Mouse (Mus musculus) forebrain, embryonic 13.5 days (tissue): ENCODE measurements around the gene Lgalsl. TPM values are rescaled to one million over a fixed set of nuclear protein-coding genes. Genes with fewer than 3 reads are reported as not detected.

Experiments
- ATAC-seq: fragments of 200-750 bp; cut with Nextera tagmentation; 2 replicates; pipeline ENCODE4 v1.8.0; 2017
- H3K27ac ChIP-seq: fragments of 300-500 bp; sonication (generic); 2 replicates; pipeline ENCODE4 v1.5.1; 2015; ENCODE audit warnings: inconsistent platforms, mild to moderate bottlenecking, moderate library complexity
- H3K27me3 ChIP-seq: fragments of 300-500 bp; sonication (generic); 2 replicates; pipeline ENCODE4 v1.6.1; 2015; ENCODE audit warnings: mild to moderate bottlenecking, inconsistent platforms
- H3K36me3 ChIP-seq: fragments of 300-500 bp; sonication (generic); 2 replicates; pipeline ENCODE4 v1.6.1; 2015; ENCODE audit warnings: mild to moderate bottlenecking, inconsistent platforms; ENCODE audit not compliant: poor library complexity, severe bottlenecking
- H3K4me1 ChIP-seq: fragments of 300-500 bp; sonication (generic); 2 replicates; pipeline ENCODE4 v1.6.1; 2015; ENCODE audit warnings: inconsistent platforms
- H3K4me2 ChIP-seq: fragments of 300-500 bp; sonication (generic); 2 replicates; pipeline ENCODE4 v1.6.1; 2015; ENCODE audit warnings: inconsistent platforms, mild to moderate bottlenecking, moderate library complexity
- H3K4me3 ChIP-seq: fragments of 300-500 bp; sonication (generic); 2 replicates; pipeline ENCODE4 v1.5.1; 2015; ENCODE audit warnings: mild to moderate bottlenecking, inconsistent platforms
- H3K9ac ChIP-seq: fragments of 300-500 bp; sonication (generic); 2 replicates; pipeline ENCODE4 v1.6.1; 2015; ENCODE audit warnings: mild to moderate bottlenecking, inconsistent platforms
- H3K9me3 ChIP-seq: fragments of 300-500 bp; sonication (generic); replicated peaks from 2 replicates; pipeline ENCODE4 v1.6.1; 2016; ENCODE audit warnings: inconsistent platforms
- WGBS: fragments of 180-500 bp; shearing (Covaris S2); methylation state at CpG from one replicate; pipeline ENCODE4 v1.1.7; 2015; 5-methylcytosine and 5-hydroxymethylcytosine counted together
- polyA plus RNA-seq: library from polyadenylated mRNA; unstranded; fragments of >200 nt; fragmentation: Nextera tagmentation; extraction: Ambion mirVana; gene quantifications from 2 replicates; pipeline ENCODE4 v1.2.1, GENCODE M21; 2015

Gene Lgalsl
- polyA plus RNA-seq, 1 experiment from 2014 or later, result 45.4 TPM

DNA sequence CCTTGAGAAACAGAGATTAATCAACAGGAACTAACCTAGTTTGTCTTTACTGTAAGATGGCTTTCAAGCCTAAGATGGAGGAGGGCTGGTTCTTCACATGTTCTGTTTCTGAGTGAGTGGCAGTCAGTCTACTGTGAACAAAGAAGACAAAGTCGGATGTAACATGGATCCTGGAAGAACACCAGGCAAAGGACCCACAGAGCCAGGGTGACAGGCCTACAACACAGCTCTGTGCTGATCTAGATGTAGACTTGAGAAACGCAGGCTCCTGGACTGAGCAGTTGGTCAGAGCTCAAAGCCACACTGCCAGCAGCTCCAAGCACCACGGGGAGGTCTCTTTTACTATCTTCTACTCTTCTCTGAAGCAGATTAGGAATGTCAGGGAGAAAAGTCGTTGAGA lies 37.2 kb downstream of the Lgalsl start:
- H3K27me3 ChIP-seq, result no peaks in the 10 kb centered on the region
- H3K4me3 ChIP-seq, result no peak overlapping the region
- WGBS, result 71% methylated on average over 4 of the region's 4 CpGs
- no peak overlapping the region for H3K9ac ChIP-seq
- H3K9me3 ChIP-seq, result 0 out of 2 replicates have a peak, but pooled peaks cover 3% of the 10 kb centered on the region
- H3K4me2 ChIP-seq, result no peak overlapping the region
- no peak overlapping the region for H3K27ac ChIP-seq
- no peaks in the 10 kb centered on the region for H3K36me3 ChIP-seq
- no peak for ATAC-seq
- H3K4me1 ChIP-seq, result peaks cover 5% of the 10 kb centered on the region; the same call in 1 of the 2 replicates

DNA sequence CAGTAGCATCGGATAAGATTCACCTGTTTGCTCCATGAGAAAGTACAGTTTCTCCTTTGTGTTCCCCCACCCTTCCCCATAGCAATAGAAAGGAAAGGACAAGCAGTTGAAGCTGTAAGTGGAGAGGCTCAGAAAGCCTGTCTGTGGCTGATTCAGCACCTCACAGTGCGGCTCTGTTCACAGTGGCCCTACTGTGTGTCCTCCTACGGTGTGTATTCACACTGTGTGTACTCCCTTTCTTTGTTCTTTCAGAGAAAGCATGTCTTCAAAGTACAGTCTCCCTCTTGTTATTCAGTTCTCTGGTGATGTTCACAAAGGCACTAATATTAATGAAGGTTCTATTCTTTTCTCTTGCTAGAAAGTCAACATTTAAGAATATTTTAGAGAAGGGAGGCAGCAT lies 38.2 kb downstream of the Lgalsl start:
- Histone ChIP-seq H3K4me2 (no peak overlapping the region), H3K9ac (no peak overlapping the region), H3K36me3 (no peaks in the 10 kb centered on the region), H3K27ac (no peak overlapping the region), H3K27me3 (no peaks in the 10 kb centered on the region), H3K4me1 (peaks cover 5% of the 10 kb centered on the region; the same call in 1 of the 2 replicates), H3K9me3 (no peaks in the 10 kb centered on the region), H3K4me3 (no peak overlapping the region)
- 79% methylated on average over 3 of the region's 3 CpGs for WGBS
- ATAC-seq, result no peak

DNA sequence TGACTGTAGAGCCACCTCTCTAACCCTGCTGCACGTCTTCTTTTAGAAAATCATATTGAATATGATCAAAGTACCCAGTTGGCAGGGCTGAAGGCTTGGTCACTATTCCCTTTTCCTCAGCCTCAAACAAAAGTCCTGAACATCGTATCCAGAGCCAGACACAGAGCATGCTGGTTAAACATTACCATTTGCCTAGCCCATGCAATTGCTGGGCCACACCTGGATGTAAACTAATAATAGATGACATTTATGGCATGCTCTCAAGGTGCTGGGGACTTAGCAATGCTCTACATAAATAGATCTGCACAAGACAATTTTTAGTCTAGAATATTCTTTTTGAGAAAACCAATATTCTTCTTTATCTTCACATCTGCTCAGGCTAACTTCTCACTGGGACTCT lies 39.5 kb downstream of the Lgalsl start:
- no peak overlapping the region for H3K4me2 ChIP-seq
- 84% methylated on average over 2 of the region's 2 CpGs for WGBS
- no peak overlapping the region for H3K4me3 ChIP-seq
- H3K36me3 ChIP-seq, result no peaks in the 10 kb centered on the region
- H3K27me3 ChIP-seq, result no peaks in the 10 kb centered on the region
- no peaks in the 10 kb centered on the region for H3K9me3 ChIP-seq
- H3K27ac ChIP-seq, result no peak overlapping the region
- peaks cover 5% of the 10 kb centered on the region; the same call in 1 of the 2 replicates for H3K4me1 ChIP-seq
- ATAC-seq, result no peak
- H3K9ac ChIP-seq, result no peak overlapping the region

DNA sequence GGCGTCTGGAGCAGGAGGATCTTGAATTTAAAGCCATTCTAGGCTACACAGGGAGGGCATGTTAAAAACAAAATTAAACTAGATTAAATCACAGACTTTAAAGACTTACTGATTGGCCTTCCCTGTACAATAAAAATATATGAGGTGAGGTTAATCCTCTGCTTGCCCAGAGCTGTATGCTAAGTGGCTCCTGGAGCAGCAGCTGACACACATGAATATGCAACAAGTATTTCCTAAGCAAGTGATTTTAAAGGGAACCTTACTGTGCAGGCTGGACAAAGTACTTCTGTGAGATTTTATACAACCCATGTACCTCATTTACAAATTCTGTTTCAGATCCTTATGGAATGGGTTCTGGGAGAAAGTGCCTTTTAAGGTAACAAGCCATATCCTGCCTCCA lies 41.8 kb downstream of the Lgalsl start:
- Histone ChIP-seq H3K4me1 (no peaks in the 10 kb centered on the region), H3K4me3 (no peak overlapping the region), H3K36me3 (no peaks in the 10 kb centered on the region), H3K4me2 (no peak overlapping the region), H3K9ac (no peak overlapping the region), H3K27ac (no peak overlapping the region), H3K9me3 (peaks cover 7% of the 10 kb centered on the region; the same call in 1 of the 2 replicates), H3K27me3 (no peaks in the 10 kb centered on the region)
- WGBS, result 43% methylated on average over 1 of the region's 1 CpGs
- ATAC-seq, result no peak

DNA sequence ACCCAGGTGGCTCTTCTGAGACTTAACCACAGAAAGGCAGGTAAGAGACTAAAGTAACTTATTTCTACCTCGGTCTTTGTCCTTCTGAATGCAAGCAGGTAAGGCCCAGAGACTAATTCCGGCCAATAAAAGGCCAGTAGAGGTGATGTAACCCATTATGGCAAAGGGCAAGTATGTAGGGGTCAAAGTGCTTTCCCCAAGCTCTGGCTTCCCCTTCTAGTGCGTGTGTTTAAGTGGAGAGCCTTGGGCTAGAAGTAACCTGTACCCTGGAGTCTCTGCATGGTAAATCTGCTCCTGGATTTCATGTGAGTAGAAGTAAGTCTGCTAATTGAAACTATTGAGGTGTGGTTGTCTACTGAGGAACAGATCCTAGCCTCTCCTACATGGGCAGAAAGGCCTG lies 42.8 kb downstream of the Lgalsl start:
- WGBS, result 86% methylated on average over 3 of the region's 3 CpGs
- no peaks in the 10 kb centered on the region for H3K36me3 ChIP-seq
- no peak for ATAC-seq

DNA sequence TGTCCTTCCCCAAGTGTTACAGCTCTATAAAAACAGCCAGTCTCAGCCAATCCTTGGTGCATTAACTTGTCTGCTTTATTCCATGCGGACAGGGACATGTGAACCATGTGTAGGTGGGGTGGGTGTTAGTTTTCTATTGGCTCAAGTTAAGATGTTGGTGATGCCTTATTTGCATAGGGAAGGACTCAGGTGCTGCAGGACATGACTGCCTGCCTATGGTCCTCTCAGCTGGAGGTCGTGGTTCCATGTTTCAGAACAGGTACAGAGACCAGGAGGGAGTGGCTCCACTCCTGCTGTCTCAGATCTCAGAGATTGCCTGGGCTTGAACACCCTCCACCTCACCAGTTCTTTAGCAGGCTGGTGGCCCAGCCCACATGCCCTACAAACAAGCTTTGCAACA lies 44.7 kb downstream of the Lgalsl start:
- H3K9ac ChIP-seq, result no peak overlapping the region
- ATAC-seq, result no peak
- peaks cover 7% of the 10 kb centered on the region; the same call in 1 of the 2 replicates for H3K9me3 ChIP-seq
- H3K4me2 ChIP-seq, result no peak overlapping the region
- no peaks in the 10 kb centered on the region for H3K4me1 ChIP-seq
- no peak overlapping the region for H3K4me3 ChIP-seq
- H3K27ac ChIP-seq, result no peak overlapping the region
- H3K27me3 ChIP-seq, result no peaks in the 10 kb centered on the region
- WGBS, result 75% methylated on average over 2 of the region's 2 CpGs
- H3K36me3 ChIP-seq, result no peaks in the 10 kb centered on the region

More for the DNA sequence above, 42.8 kb downstream of the Lgalsl start:
- Histone ChIP-seq H3K27ac (no peak overlapping the region), H3K27me3 (no peaks in the 10 kb centered on the region), H3K4me1 (no peaks in the 10 kb centered on the region), H3K9ac (no peak overlapping the region), H3K4me3 (no peak overlapping the region), H3K4me2 (no peak overlapping the region), H3K9me3 (peaks cover 7% of the 10 kb centered on the region; the same call in 1 of the 2 replicates)

DNA sequence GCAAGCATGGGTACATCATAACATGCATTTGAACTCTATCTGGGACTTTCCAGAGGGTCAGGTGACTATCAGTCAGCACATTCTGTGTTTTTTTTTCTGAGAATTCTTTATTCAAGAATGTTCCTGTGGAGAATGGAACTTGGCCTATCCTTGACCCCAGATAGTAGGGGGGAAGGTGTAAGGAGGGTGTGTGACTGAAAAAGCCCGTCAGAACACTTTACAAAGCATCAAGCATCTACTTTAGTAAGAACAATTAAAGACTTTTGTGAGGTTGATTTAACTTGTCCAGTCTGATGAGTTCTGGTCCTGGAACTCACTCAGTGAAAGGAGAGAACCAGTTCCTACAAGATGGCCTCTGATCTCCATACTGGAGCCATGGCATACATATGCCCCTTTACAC lies 45.7 kb downstream of the Lgalsl start:
- no peak overlapping the region for H3K9ac ChIP-seq
- H3K36me3 ChIP-seq, result no peaks in the 10 kb centered on the region
- WGBS, result 64% methylated on average over 1 of the region's 1 CpGs
- H3K4me3 ChIP-seq, result no peak overlapping the region
- H3K27me3 ChIP-seq, result no peaks in the 10 kb centered on the region
- H3K4me2 ChIP-seq, result no peak overlapping the region
- H3K27ac ChIP-seq, result no peak overlapping the region
- peaks cover 7% of the 10 kb centered on the region; the same call in 1 of the 2 replicates for H3K9me3 ChIP-seq
- no peaks in the 10 kb centered on the region for H3K4me1 ChIP-seq
- ATAC-seq, result no peak

DNA sequence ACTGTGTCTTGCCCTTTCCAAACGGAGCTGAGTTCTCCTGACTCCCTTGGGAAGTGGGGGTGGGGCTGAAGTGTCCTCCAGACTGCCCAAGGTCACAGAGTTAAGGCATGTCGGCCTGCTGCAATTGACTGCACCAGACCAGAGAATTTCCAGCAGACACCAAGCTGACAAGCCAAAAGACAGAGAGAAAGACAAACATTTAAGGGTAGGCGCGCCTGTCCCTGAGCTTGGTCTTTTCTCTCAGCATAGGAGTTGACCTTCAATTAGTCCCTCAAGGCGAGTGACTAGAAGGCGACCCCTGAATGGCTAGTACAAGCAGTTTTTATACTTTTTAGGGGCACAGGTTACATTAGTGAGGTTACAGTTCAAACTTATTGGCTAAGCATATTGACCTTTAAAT lies 46.1 kb downstream of the Lgalsl start:
- Histone ChIP-seq H3K4me1 (no peaks in the 10 kb centered on the region), H3K9me3 (peaks cover 7% of the 10 kb centered on the region; the same call in 1 of the 2 replicates), H3K4me3 (no peak overlapping the region), H3K4me2 (no peak overlapping the region), H3K27ac (no peak overlapping the region), H3K9ac (no peak overlapping the region), H3K36me3 (no peaks in the 10 kb centered on the region), H3K27me3 (no peaks in the 10 kb centered on the region)
- 90% methylated on average over 6 of the region's 6 CpGs for WGBS
- no peak for ATAC-seq

DNA sequence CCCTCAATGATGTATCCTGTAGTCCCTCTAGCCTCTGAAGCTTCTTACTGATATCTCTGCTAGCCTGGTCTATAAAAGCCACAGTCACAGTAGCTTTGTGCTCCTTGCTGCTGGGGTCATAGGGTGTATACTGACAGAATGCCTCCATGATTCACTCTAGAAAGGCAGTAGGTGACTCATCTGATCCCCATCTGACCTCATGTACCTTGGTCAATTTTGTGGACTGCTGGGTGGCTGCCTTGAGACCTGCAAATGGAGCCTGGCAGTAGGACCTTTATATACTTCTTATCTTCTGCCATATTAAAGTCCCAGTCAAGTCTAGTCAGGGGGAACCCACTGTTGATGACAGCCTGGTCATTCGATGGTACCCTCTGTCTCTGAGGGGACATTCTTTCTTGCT lies 47.4 kb downstream of the Lgalsl start:
- Histone ChIP-seq H3K9ac (no peak overlapping the region), H3K27ac (no peak overlapping the region), H3K36me3 (no peaks in the 10 kb centered on the region), H3K4me2 (no peak overlapping the region), H3K27me3 (no peaks in the 10 kb centered on the region), H3K9me3 (peaks cover 7% of the 10 kb centered on the region; the same call in 1 of the 2 replicates), H3K4me3 (no peak overlapping the region), H3K4me1 (no peaks in the 10 kb centered on the region)
- no peak for ATAC-seq
- WGBS, result 96% methylated on average over 1 of the region's 1 CpGs

DNA sequence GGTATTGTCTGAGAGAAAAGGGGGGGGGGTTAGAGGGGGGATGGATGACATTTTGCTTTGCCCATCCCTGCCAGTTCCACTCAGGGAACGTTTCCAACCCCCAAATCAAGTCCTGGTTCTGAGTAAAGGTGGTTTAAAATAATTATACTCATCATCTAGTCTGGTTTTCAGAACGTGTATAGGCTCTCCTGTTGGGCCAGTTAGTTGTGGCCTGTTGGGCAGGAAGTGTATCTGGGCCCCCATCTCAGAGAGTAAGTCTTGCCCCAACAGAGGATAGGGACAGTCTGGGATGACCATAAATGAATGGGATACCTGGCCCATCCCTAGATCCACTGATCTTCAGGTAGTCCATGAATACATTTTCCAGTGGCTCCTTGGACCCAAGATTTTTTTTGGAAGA lies 48.2 kb downstream of the Lgalsl start:
- Histone ChIP-seq H3K4me3 (no peak overlapping the region), H3K4me2 (no peak overlapping the region), H3K9me3 (peaks cover 7% of the 10 kb centered on the region; the same call in 1 of the 2 replicates), H3K4me1 (no peaks in the 10 kb centered on the region), H3K27me3 (no peaks in the 10 kb centered on the region), H3K27ac (no peak overlapping the region), H3K36me3 (no peaks in the 10 kb centered on the region), H3K9ac (no peak overlapping the region)
- ATAC-seq, result no peak
- 62% methylated on average over 2 of the region's 2 CpGs for WGBS

DNA sequence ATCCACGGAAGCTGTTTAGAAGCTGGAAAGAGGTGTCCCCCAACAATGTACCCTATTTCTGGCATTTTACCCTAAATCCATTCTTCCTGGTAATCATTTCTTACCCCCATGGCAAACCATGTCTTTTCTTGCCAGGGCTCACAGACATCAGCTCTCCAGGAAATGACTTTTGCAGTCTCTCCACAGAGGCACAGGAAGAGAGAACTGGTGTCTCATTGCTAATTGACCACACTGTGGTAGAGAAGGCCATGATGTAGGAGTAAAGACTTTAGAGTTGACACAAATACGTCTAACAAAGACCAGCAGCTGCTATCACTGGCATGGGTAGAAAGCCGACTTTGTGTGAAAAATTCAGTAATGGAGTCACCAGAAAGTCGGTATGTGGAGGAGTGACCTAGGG lies 50.5 kb downstream of the Lgalsl start:
- Histone ChIP-seq H3K4me3 (no peak overlapping the region), H3K9me3 (peaks cover 7% of the 10 kb centered on the region; the same call in 1 of the 2 replicates), H3K4me1 (no peaks in the 10 kb centered on the region), H3K9ac (no peak overlapping the region), H3K27me3 (no peaks in the 10 kb centered on the region), H3K36me3 (no peaks in the 10 kb centered on the region), H3K4me2 (no peak overlapping the region), H3K27ac (no peak overlapping the region)
- WGBS, result 90% methylated on average over 4 of the region's 4 CpGs
- ATAC-seq, result no peak

DNA sequence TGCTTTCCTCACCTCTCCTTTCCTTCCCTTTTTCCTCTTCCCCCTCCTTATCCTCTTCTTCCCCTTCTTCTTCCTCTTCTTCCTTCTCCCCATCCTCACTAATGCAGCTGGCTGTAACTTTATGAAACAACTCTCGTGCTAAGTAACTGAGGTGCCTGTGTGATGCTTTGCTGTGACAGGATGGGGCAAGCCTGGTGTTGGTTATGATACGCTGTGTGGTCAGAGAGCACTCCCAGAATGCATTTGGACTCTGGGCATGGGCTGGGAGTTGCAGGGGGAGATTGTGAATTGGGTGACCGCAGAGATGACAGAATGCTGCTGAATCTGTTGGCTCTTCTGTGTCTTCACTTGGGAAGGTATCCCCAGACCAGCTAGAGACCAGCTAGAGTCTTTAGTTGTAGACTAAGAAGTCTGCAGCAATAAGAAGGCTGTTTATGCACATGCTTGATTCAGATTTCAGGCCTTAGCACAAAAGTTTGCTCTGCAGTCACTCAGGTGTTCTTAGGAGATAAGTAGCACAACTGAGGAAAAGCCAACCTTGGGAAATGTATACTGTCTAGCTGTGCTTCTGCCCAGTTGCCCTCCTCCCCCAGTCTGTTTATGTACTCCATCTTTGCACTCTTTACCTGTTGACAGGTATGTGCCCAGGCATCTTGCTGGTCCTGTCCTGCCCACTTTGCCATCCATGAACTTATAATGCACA lies 51.8 kb downstream of the Lgalsl start:
- no peak overlapping the region for H3K4me2 ChIP-seq
- H3K36me3 ChIP-seq, result no peaks in the 10 kb centered on the region
- H3K27me3 ChIP-seq, result no peaks in the 10 kb centered on the region
- no peak overlapping the region for H3K4me3 ChIP-seq
- no peaks in the 10 kb centered on the region for H3K4me1 ChIP-seq
- H3K27ac ChIP-seq, result no peak overlapping the region
- WGBS, result 92% methylated on average over 3 of the region's 3 CpGs
- H3K9me3 ChIP-seq, result no peaks in the 10 kb centered on the region
- no peak overlapping the region for H3K9ac ChIP-seq
- ATAC-seq, result no peak

DNA sequence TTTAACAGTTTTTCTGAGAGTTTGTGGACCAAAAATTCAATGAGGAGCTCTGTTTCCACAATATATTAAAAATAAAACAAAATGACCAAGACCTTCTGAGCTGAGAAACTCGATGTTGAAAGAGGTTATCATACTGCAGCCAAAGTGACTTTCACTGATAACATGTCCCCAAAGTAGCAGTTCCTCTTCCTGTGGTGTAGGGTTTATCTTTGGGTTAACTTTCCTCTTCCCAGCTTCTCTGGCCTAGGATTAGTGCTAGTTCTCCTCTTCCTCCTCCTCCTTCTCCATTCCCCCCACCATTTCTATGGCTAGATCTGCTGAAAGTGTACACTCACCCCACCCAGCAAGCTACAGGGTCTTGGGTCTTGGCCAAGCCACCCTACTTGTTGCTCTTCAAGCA lies 52.6 kb downstream of the Lgalsl start:
- Histone ChIP-seq H3K4me1 (no peaks in the 10 kb centered on the region), H3K36me3 (no peaks in the 10 kb centered on the region), H3K4me2 (no peak overlapping the region), H3K9ac (no peak overlapping the region), H3K9me3 (no peaks in the 10 kb centered on the region), H3K27ac (no peak overlapping the region), H3K27me3 (no peaks in the 10 kb centered on the region), H3K4me3 (no peak overlapping the region)
- WGBS, result 80% methylated on average over 1 of the region's 1 CpGs
- ATAC-seq, result no peak
